Mouse (Mus musculus) v-Abl transformed pro-B cells (cell line): ENCODE measurements at regions not wholly inside any gene's neighbourhood (a gene's known extent, or its start where the extent isn't known, plus 50 kb on each side); places are given as distances from the start of the nearest gene placed in this dataset.
"Not testable (repeated sequence)": the region's sequence is repeated elsewhere in the genome, so short reads cannot be mapped to it uniquely, and the experiment has no call there.

Experiments
- in situ Hi-C, 2 experiments: fragments of 400-800 bp; cut with MboI; formaldehyde crosslinking; loops; one replicate each; pipeline ENCODE4 v1.15.1; 2025; ENCODE audit not compliant: unreplicated experiment in 2 of 2

GRCm38 (mm10) chr13:52344853-52345252, 186.2 kb downstream of the Diras2 start:
- in situ Hi-C loops, result no loop called here

GRCm38 (mm10) chr13:52345375-52346026, 185.6 kb downstream of the Diras2 start:
- in situ Hi-C loops, result no loop called here

DNA sequence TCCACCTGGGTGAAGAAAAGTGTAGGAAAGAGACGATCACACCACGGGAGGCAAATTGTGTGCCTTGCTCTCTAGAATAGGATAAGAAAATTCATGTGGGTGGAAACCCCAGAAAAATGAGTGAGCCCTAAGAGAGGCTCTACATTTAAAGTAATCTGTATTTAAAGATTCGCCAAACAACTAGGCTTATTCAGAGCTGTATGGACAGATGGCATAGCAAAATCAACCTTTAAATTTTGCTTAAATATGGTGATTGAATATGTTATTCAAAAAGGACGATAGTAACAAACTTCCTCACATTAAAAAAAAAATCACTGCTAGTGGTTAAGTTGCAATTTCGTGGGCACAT, 185.1 kb downstream of the Diras2 start:
- in situ Hi-C loops, result no loop called here

- in situ Hi-C loops, result no loop called here
These were observed 183.4 kb downstream of the Diras2 start for GRCm38 (mm10) chr13:52347631-52348030.

DNA sequence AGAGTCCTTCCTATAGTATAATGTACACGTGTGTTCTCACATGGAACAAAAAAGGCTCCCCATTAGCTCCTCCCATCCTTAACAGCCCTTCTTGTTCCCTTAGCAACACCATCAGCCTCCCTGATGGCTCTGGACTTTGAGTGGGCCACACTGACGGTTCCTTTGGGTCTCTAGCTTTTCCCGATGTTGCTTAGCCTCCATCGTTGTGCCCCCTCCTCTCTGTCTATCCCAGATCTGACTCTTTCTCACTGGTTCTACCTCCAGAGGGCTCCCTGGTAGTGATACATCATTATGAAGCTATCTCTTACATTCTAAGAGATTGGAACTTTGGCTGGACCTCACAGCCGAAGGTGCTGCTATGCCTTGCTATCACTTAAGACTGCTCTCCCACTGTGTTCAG, 181.5 kb downstream of the Diras2 start:
- in situ Hi-C loops, result no loop called here

DNA sequence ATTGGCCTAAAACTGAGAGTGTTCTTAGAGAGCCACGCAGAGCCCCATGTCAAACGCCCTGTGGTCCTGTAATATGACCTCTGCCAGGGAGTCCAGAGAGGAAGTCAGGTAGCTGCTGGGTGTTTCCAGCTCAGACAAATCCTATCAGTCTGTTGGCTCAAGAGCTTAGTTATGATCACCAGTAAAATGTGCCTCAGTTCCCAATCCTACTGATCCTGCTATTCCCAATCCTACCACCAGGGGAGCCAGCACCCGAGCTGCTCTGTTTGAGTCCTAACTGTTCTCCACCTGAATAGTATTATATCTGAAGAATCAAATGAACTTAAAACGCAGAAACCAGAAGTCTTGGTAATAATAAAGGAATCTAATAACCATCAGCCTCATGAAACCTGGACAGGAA, 178.5 kb downstream of the Diras2 start:
- in situ Hi-C loops, result no loop called here

DNA sequence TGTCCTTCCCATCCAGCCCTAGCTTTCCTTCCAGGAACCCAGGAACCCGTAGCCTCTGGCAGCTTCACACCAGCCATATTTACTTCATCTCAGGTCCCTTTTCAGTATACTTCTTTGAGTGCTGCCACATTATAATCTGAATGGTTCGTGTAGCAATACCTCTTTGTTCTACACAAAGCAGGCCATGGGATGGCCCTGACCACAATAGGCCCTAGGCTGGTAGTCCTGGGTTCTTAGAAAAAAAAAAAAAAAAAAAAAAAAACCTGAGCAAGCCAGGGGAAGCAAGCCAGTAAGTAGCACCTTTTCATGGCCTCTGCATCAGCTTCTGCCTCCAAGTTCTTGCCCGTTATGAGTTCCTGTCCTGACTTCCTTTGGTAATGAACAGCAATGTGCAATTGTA, 177.6 kb downstream of the Diras2 start:
- in situ Hi-C loops, result no loop called here

DNA sequence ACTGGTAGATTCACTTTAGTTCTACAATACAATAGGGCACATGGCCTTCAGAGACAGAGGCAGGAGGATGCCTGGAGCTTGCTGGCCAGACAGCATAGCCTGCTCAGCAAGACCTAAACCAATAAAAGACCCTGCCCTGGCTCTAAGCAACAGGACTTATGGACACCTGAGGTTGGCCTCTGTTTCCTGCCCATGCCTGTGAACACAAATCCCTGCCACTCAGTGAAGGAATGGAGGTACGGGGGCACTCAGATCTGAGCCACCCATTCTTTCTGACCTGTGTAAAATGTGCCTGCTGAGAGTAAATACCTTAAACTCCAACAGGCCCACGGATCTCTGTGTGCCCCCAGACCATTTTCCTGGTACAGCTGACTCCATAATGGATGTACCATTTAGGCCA, 177.1 kb downstream of the Diras2 start:
- in situ Hi-C loops, result no loop called here

GRCm38 (mm10) chr13:52355921-52356320, 175.2 kb downstream of the Diras2 start:
- in situ Hi-C loops, result not testable (repeated sequence)

- in situ Hi-C loops, result not testable (repeated sequence)
These were observed 171.7 kb downstream of the Diras2 start for GRCm38 (mm10) chr13:52359332-52359731.

DNA sequence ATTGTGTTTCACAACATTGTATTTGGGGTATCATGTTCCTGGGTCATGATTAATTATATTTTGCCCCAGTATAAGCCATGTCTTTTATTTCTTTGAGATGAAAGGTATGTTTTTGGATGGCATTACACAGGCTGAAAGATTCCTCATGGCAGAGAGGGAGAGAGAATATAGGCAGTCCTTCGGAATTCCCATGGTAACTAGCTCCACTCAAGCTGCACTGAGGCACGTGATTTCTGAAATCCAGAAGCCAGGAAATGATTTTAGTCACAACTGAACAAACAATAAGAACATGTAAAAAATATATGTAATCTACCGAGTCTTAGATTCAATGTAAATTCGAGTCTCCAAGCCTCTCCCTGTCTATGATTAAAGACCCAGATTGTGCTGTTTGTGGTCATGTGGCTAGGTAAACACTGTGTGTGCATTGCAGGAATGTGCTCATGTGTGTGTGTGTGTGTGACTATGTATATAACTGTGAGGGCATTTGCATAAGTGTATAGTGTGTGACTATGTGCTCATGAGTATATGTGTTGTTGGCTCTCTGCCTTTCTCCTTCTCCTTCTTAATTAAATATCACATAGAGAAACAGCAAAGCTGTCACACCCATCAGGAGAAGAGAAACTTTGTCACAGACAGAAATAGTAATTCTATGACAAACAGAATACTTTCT, 169.8 kb downstream of the Diras2 start:
- in situ Hi-C loops, result no loop called here

- in situ Hi-C loops, result no loop called here
These were observed 168.8 kb downstream of the Diras2 start for GRCm38 (mm10) chr13:52362266-52362665.

- in situ Hi-C loops, result no loop called here
These were observed 161.2 kb downstream of the Diras2 start for GRCm38 (mm10) chr13:52369851-52370250.

DNA sequence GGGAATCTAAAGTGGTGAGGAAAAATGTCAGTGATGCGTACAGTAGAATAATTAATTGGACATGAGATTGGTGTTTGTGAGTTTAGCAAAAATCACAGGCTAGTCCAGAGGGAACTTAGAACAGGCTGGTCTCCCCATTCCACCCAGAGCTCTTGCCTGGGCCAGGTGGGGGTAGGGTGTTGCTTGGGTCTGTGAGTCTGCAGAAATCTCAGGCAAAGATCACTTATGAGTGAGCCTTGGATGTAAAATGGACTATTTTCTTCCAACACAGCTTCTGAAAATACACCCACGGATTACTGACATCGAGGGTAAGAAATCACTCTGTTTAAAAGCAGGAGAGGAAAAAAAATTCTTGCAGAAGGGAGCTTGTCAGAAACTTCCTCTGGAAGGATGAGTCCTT, 159.1 kb downstream of the Diras2 start:
- in situ Hi-C loops, result no loop called here

GRCm38 (mm10) chr13:52374781-52375180, 156.3 kb downstream of the Diras2 start:
- in situ Hi-C loops, result no loop called here

DNA sequence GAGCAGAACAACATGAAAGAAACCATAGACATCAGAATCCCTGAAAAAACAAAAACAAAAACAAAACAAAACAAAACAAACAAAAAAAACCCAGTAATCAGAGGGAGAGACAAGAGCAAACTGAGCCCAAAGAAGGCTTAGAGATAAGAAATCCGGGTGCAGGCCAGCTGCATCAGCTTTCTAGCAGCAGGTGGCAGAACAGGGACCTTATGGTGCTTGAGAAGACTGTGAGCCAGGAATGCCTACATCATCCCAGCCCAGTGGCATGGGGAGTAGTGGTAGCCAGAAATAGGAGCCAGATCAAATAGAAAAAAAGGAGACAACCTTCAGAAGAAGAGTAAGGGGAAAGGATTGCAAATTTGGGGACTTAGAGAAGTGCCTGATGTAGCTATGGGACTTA, 152.8 kb downstream of the Diras2 start:
- in situ Hi-C loops, result no loop called here

- in situ Hi-C loops, result no loop called here
These were observed 141.8 kb downstream of the Diras2 start for GRCm38 (mm10) chr13:52389271-52389670.

DNA sequence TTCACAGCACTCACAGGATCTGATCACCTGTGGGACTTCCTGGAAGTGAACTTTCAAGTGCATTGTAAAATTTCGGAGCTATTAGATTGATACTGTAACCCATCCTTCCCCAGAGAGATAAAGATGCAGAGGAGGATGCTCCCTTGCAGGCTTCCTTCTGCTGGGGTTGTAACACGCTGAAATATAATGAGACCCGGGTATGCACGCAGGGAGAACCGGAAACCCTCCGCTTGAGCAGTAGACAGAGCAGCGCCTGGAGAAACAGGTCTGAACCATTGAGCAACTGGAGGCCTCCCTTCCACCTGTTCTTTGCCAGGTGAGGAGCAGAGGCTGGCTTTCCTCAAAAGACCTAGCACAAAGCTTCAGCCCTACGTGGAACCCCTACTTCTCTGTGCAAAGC, 135.3 kb downstream of the Diras2 start:
- in situ Hi-C loops, result no loop called here

DNA sequence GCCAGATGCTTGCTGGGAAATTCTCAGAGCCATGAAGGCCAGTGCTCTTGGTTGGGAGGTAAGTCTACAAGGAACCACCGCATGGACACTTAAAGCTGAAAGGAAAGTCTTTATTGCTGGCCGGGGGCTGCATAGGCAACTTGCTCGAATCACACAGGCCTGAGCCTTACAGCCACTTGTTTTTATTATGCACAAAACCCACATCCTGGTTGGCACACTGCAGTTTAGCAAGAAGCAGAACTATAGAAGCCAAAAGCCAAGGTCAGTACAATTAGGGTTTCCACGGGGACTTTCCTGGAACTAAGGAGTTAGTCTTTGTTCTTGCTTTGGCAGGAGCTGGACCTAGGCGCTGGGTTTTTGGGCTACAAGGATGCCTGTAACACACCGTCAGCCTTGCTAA, 132.7 kb downstream of the Diras2 start:
- in situ Hi-C loops, result no loop called here

DNA sequence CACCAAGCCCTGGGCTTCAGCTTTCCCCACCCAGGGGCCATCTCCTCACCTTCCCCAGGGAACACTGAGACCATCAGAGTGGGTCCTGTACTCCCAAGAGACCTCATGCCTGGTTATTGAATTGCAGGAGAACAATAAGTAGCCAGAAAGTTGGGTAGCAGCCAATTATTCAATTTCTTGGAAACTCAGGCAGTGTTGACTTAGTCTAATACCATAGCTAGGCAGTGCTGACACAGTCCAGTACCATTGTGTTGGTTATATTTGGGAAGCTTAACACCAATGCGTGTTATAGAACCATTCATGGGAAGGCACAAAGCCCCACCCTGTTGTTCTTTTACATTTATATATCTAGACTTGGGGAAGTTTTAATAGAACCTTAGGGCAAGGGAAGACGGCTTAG, 131.9 kb downstream of the Diras2 start:
- in situ Hi-C loops, result no loop called here

DNA sequence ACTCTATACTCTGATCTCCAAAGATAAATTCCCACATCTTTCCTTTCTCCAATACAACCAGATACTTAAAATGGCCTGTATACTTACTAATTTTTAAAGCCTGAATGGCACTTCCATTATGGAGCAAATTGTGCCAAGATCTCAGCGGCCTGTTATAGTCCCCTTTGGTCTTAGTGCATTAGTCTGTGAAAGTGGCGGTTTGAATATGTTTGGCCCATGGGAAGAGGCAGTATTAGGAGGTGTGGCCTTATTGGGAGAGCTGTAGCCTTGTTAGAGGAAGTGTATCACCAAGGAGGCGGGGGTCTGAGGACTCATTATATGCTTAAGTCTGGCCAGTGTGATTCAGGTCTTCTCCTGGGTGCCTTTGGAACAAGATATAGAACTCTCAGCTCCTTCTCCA, 127.3 kb downstream of the Diras2 start:
- in situ Hi-C loops, result no loop called here

GRCm38 (mm10) chr13:52416301-52416700, 114.8 kb downstream of the Diras2 start:
- in situ Hi-C loops, result no loop called here

DNA sequence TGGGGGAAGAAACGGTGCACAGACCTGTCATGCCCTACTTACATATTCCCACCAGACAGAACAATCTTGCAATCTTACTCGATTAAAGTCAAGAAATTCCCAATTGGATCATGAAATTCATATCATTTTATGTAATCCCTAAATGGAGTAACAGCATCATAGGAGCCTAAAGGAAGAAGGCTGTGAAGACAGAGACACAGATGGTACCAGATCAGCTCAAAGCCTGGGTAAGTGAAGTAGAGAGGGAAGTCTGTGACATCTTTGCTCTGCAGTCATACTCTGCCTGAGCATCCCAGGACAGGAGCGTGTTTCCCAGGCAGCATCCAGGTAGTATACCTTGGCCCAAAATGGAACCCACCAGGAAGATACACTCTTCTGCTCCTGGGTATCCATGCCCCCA, 108.6 kb downstream of the Diras2 start:
- in situ Hi-C loops, result no loop called here
